Mouse (Mus musculus) small intestine, adult 2 months (tissue): ENCODE data around the gene Mrpl43. TPM values are rescaled to one million over a fixed set of nuclear protein-coding genes. Genes with fewer than 3 reads are reported as not detected.

Source experiments
- H3K27ac ChIP-seq: fragments of 200-500 bp; 2 replicates; pipeline ENCODE4 v1.5.1; 2012; ENCODE audit warnings: low read depth, low read length, control low read depth, inconsistent platforms; ENCODE audit not compliant: insufficient read depth
- H3K27me3 ChIP-seq: fragments of 200-500 bp; 2 replicates; pipeline ENCODE4 v1.6.1; 2012; ENCODE audit warnings: mild to moderate bottlenecking, moderate library complexity, low read length, inconsistent platforms; ENCODE audit not compliant: control insufficient read depth, insufficient read depth
- H3K36me3 ChIP-seq: fragments of 200-500 bp; 2 replicates; pipeline ENCODE4 v1.6.1; 2012; ENCODE audit warnings: mild to moderate bottlenecking, low read length, control low read depth, inconsistent platforms; ENCODE audit not compliant: control insufficient read depth, insufficient read depth
- H3K4me1 ChIP-seq: fragments of 200-500 bp; 2 replicates; pipeline ENCODE4 v1.6.1; 2012; ENCODE audit warnings: low read length, inconsistent platforms, mixed read lengths; ENCODE audit not compliant: control insufficient read depth, insufficient read depth, insufficient read length
- H3K4me3 ChIP-seq: fragments of 200-500 bp; 2 replicates; pipeline ENCODE4 v1.5.1; 2012; ENCODE audit warnings: low read depth, mild to moderate bottlenecking, control low read depth, inconsistent platforms, low read length, moderate library complexity
- CTCF ChIP-seq: fragments of 200-500 bp; IDR thresholded peaks from 2 replicates; pipeline ENCODE4 v1.5.1; 2012; ENCODE audit warnings: low read depth, mild to moderate bottlenecking, control low read depth, inconsistent platforms, low read length, moderate library complexity, mixed read lengths; ENCODE audit not compliant: insufficient replicate concordance, insufficient read length; ENCODE audit errors: extremely low read depth
- POLR2A ChIP-seq: fragments of 200-500 bp; IDR thresholded peaks from 2 replicates; pipeline ENCODE4 v1.6.1; 2012; ENCODE audit warnings: low read depth, mild to moderate bottlenecking, control low read depth, inconsistent platforms, low read length, moderate library complexity
- WGBS: fragments of 180-500 bp; shearing (Covaris S2); methylation state at CpG from one replicate; pipeline ENCODE4 v1.1.7; 2018; 5-methylcytosine and 5-hydroxymethylcytosine counted together
- polyA plus RNA-seq: library from polyadenylated mRNA; depleted of rRNA; stranded (reverse); fragments of >200 nt; gene quantifications from 2 replicates; pipeline ENCODE4 v1.2.3, GENCODE M21; 2012

The Mrpl43 gene
- polyA plus RNA-seq, 1 experiment, result 126 TPM

DNA sequence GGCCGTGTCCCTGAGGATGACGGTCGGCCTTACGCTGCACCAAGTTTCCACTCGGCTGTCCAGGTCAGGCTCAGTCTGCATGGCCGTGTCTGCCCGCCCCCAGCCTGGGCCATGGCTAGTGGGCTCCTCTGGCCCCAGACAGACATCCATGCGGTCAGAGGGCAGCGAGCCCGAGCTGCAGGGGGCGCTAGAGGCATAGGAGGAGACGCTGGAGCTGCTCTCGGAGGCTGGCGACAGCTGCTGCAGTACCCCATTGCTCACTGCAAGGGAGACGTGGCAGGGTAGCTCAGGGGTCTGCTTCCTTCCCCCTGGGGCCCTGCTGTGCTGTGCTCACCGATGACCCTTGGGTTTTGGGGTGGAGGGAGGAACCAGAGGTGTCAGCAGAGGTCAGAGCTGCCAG lies 30.6 kb upstream of the Mrpl43 start:
- Histone ChIP-seq H3K4me1 (no peaks in the 10 kb centered on the region), H3K4me3 (no peak overlapping the region), H3K27me3 (no peaks in the 10 kb centered on the region), H3K36me3 (no peaks in the 10 kb centered on the region), H3K27ac (no peak overlapping the region)
- WGBS, result 42% methylated on average over 16 of the region's 16 CpGs
- no peak for TF ChIP-seq POLR2A
- TF ChIP-seq CTCF, result 0 out of 2 replicates have a peak, but pooled peaks have one; percentile 37

DNA sequence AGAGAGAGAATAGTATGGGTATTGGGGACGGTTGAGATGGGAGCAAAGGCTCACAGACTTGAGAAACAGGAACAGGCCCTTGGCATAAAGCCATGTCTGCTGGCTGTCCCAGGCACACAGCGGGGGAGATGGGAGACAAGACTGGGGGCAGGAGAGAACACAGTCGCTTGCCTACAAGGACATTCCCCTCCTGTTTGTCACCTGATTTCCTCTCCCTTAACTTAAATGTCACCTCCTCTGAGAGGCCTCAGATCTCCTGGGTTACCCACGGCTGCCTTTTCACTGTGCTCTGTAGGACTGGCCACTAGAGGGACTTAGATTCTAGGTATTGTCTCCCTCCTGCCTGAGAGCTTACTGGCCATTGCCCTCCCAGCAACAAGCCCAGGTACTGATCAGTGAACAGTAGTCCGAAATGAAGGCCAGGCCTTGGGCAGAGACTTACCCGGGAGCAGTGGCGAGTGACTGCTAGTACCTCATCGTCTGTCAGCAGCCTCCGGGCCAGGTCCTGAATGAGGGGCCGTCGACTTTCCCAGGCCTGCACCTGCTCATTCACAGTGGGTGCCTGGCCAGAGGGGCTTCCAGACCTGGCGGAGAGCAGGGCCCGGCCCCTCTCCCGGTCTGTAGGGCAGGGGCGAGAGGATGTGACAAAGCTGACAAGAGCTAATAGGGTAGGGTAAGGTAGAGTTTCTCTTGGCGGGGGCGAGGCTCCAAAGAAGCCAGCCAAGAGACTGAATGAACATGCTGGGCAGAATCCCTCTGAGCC lies 26.5 kb upstream of the Mrpl43 start:
- 62% methylated on average over 17 of the region's 17 CpGs for WGBS
- Histone ChIP-seq H3K4me1 (peaks cover 15% of the 10 kb centered on the region), H3K4me3 (no peak overlapping the region), H3K36me3 (no peaks in the 10 kb centered on the region), H3K27me3 (no peaks in the 10 kb centered on the region), H3K27ac (no peak overlapping the region)
- no peak for TF ChIP-seq POLR2A
- peak; percentile 23; the same call in 1 of the 2 replicates for TF ChIP-seq CTCF

DNA sequence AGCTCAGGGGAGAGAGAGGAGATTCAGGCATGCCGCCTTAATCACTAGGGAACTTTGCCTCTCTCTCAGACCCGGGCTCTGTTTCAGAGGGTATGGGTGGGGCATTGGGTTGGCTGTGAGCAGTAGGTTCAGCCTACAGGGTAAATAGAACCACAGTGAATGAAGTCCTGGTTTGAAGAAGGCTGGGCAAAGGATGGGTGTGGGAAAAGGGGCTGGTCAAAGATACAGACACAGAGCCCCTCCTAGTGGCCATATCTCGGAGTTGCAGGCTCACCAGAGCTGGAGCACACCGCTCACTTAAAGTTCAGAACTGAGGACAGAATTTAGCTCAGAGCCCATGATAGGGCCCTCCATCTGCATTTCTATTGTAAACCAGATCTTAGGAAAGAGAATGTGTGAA lies 25.5 kb upstream of the Mrpl43 start:
- Histone ChIP-seq H3K36me3 (0 out of 2 replicates have a peak, but pooled peaks cover 2% of the 10 kb centered on the region), H3K27ac (no peak overlapping the region), H3K4me1 (peaks cover 18% of the 10 kb centered on the region), H3K4me3 (no peak overlapping the region), H3K27me3 (no peaks in the 10 kb centered on the region)
- 9% methylated on average over 4 of the region's 4 CpGs for WGBS
- TF ChIP-seq CTCF (peak; percentile 93; the same call in 1 of the 2 replicates), POLR2A (no peak)

DNA sequence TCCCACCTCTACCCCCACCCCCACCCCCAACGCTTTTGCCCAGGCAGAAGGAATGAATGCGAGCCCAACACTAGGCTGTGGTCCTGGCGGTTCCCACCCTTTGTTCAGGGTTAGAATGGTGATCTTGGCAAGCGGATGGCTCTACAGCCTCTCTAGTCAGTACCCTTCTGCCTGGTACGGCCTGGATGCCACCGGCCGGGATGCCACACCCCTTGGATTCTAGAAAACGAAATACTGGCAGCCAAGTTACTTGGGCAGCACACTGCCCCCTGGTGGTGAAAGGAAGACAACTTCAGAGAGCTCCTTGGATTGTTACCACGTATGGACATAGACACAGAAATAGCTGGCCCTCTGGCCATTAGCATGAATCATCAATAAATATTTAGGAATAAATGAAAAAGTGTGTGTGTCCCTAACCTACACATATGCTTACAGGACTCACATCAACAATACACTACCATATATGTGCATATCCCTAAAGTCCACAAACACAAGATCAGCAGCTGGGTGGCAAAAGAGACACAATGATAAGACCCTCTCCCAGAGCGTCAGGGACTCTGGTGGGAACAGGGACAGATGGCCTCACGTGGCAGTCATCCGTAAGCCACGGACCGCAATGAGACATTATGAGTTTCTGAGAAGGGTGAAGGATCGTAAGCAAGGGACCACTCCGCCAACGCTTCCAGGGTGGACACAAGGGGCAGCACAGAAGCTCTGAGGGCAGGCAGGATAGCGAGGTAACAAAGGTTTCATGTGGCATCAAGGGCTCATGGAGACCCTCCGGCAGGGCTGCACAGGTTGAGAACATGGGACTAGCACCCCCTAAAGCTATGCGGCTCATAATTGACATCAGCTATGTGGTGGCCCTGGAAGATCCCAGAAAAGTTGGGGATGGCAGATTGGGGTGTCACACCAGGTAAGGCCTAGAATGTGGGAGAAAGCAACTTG lies 24.8 kb upstream of the Mrpl43 start:
- TF ChIP-seq POLR2A (no peak), CTCF (peak; percentile 82; the same call in 1 of the 2 replicates)
- peaks cover 8% of the 10 kb centered on the region for H3K36me3 ChIP-seq
- H3K27me3 ChIP-seq, result no peaks in the 10 kb centered on the region
- WGBS, result 31% methylated on average over 20 of the region's 20 CpGs
- H3K27ac ChIP-seq, result no peak overlapping the region
- H3K4me3 ChIP-seq, result peak overlapping the region; percentile 35
- peaks cover 18% of the 10 kb centered on the region for H3K4me1 ChIP-seq

DNA sequence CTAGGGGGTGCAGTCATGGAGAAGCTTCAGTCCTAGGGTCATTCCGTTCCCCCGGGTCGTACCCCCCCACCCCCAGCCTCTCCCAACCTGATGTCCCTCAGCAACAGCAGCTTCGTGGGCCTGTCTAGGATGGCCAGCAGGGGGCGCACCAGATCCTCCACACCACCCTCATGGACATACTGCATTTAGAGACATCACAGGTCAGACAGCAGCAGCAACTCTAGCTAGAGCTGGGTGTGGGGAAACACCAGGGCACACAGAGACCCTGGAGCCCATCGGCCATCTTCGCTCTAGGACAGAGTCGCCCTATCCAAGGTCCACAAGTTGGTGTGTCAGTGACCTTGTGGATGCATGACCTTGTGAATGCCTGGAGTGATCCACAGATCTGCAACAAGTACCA lies 23.9 kb upstream of the Mrpl43 start:
- no peak overlapping the region for H3K4me3 ChIP-seq
- H3K4me1 ChIP-seq, result peaks cover 18% of the 10 kb centered on the region
- H3K36me3 ChIP-seq, result peaks cover 14% of the 10 kb centered on the region
- H3K27ac ChIP-seq, result no peak overlapping the region
- no peaks in the 10 kb centered on the region for H3K27me3 ChIP-seq
- peak; percentile 86 for TF ChIP-seq CTCF
- TF ChIP-seq POLR2A, result no peak
- 26% methylated on average over 8 of the region's 8 CpGs for WGBS

DNA sequence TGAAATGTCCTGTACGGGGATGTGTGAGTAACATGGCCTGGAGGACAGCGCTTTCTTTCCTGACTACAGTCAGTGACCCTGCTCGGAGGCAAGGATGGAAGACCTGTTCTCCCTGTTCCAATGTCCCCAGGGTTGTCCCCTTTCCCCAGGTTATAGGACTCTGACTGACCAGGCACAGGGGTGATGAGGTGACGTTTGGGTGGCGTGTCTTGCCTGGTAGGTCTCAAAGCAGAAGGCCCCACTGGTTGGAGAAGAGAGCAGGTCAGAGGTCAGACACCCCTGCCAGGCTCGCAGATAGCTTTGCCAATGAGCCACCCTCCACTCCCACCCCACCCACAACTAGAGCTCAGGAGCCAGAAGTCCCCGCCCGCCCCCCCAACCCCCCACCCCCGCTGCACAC lies 23.3 kb upstream of the Mrpl43 start:
- WGBS, result 69% methylated on average over 9 of the region's 9 CpGs
- Histone ChIP-seq H3K4me1 (peaks cover 18% of the 10 kb centered on the region), H3K27ac (no peak overlapping the region), H3K4me3 (no peak overlapping the region), H3K27me3 (no peaks in the 10 kb centered on the region), H3K36me3 (peaks cover 17% of the 10 kb centered on the region)
- TF ChIP-seq CTCF, result no peak
- no peak for TF ChIP-seq POLR2A

DNA sequence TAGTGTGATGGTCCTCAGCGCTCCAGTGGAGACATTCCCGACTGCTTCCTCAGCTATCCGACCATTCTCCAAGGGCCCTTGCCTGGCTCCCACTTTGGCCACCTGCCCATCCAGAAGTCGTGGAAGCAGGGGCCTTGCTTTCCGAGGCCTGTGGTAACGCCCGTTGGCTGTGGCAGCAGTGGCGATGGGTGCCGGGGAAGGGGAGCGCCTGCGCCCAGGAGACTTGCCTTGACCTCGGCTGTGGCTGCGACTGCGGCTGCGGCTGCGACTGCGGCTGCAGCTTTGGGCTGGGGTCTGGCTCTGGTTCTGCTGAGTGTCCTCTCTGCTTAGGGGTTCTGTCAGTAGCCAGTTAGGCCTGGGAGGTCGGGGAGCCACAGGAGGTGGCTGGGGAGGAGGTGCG lies 22.5 kb upstream of the Mrpl43 start:
- peaks cover 20% of the 10 kb centered on the region for H3K4me1 ChIP-seq
- no peaks in the 10 kb centered on the region for H3K27me3 ChIP-seq
- no peak overlapping the region for H3K27ac ChIP-seq
- peaks cover 20% of the 10 kb centered on the region for H3K36me3 ChIP-seq
- H3K4me3 ChIP-seq, result no peak overlapping the region
- TF ChIP-seq CTCF, result no peak
- TF ChIP-seq POLR2A, result no peak
- 80% methylated on average over 19 of the region's 19 CpGs for WGBS
